Mouse (Mus musculus) v-Abl transformed pro-B cells (cell line): Measurements from ENCODE around the gene Rbm46.

Source experiments
- in situ Hi-C, 2 experiments: fragments of 400-800 bp; cut with MboI; formaldehyde crosslinking; loops; one replicate each; pipeline ENCODE4 v1.15.1; 2025; ENCODE audit not compliant: unreplicated experiment in 2 of 2

The Rbm46 gene

DNA sequence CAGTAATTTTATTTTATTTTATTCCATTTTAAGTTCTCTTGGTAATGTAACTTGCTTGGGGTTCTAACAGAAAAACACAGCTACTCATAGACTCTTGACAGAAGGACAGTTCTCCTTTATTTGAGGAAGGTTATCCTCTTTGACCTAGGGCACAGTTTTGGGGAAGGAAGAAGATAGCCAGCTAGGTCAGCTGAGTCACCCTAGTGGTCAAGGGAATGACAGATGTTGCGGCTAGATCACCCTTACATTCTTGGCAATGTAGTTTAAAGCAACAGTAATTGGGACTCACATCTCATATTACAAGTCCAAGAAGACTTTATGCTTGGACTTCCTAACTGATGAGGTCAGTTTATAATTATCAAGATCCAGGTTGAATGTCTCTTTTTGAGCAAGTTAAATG is 82.6 kb downstream of the Rbm46 start:
- in situ Hi-C loops = loop anchor here (10.0 kb wide), 2 partner anchors 49 to 429 kb away; no protein-coding TSS in a partner anchor

DNA sequence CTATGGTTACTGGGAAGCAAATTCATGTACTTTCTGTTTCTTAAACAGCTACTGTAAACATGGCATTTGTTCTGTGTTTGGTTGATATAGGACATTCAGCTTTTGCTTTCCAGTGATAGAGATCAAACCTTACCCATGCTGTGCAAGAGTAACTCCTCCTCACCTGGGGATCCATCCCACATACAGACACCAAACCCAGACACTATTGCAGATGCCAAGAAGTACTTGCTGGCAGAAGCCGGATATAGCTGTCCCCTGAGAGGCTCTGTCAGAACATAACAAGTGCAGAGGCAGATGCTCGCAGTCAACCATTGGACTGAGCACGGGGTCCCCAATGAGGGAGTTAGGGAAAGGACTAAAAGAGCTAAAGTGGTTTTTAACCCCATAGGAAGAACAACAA is 84.6 kb downstream of the Rbm46 start:
- in situ Hi-C loops = loop anchor here (10.0 kb wide), 2 partner anchors 47 to 427 kb away; no protein-coding TSS in a partner anchor
